Mouse (Mus musculus): Measurements from ENCODE around the gene Mmp11. TPM values are rescaled to one million over a fixed set of nuclear protein-coding genes. Genes with fewer than 3 reads are reported as not detected.

Gene Mmp11
- 1.6 TPM in 1 of 2 replicates, not detected in the other for total RNA-seq (2017)

DNA sequence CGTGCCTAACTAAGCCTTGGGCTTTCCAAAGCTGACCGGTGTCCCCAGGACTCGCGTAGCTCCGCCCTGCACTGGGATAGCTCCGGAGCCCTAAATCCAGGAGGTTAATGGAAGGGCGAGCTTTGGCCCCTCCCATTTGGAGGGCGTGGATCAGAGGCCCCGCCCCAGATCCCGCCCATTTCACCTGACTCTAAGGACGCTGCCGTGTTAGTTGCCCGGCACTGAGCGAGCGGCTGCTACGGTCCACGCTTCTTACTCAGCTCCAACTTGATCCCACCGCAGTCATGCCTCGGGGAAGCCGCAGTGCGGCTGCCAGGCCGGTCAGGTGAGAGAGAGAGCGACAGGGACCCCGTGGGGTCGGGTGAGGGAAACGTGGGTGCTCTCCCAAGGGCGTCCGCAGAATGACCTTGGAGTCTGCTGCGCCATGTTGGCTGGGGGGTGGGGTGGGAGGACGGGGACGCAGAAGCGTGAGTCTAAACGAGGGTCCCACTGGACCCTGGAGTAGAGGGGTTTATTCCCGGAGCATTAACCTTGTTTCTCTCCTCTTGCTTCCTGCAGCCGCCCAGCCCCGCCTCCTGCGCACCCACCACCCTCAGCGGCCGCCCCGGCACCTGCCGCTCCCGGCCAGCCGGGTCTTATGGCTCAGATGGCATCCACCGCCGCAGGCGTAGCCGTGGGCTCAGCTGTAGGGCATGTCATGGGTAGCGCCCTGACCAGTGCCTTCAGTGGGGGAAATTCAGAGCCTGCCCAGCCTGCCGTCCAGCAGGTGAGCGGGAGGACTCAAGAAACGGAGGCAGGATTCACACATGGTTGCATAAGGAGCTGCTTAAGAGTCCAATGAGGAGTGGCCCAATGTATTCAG is at the start of gene Mmp11:
Mmp11 (minus strand) TSS at position 817 of the 862 bp plus-strand sequence.
- ATAC-seq (replicated peaks; ENCODE audit: low read depth, poor library complexity, severe bottlenecking) = peak; percentile 87

DNA sequence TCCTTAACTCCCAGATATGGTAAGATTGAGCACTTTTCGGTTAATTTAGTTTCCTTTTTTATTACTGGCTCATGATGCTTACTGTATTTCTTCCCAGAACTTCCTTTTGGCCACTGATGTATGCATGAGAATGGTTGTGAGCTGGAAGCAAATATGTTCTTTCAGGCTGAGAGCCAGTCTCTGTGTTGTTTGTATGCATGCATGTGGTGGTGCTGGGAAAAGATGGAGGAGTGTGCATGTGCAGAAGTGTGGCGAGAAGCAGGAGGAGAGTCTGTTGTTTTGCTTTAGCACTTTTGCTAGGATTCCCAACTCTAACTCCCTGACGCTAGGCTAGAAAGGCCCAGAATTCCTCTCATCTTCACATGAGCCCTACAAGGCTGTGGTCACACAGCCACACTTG is 43.1 kb upstream of the Mmp11 start:
- no peak for ATAC-seq (replicated peaks; ENCODE audit: low read depth, poor library complexity, severe bottlenecking)

DNA sequence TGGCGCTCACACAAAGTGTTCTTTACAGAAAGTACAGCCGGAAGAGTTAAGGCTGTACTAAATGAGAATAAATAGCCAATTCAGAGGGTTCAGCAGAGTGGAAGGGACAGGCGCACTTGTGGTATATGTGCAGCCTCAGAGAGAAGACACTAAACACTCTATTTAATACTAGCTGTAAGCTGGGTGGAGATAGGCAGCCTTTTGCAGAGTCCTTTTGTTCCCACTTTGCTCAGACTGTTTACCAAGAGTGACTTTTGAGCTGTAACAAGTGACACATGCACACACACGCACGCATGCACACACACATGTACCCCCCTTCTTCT is 42.5 kb upstream of the Mmp11 start:
- no peak for ATAC-seq (replicated peaks; ENCODE audit: low read depth, poor library complexity, severe bottlenecking)

- peak; percentile 69 for ATAC-seq (replicated peaks; ENCODE audit: low read depth, poor library complexity, severe bottlenecking)
Measured at GRCm38 (mm10) chr10:75978119-75978834, 42.0 kb upstream of the Mmp11 start.

DNA sequence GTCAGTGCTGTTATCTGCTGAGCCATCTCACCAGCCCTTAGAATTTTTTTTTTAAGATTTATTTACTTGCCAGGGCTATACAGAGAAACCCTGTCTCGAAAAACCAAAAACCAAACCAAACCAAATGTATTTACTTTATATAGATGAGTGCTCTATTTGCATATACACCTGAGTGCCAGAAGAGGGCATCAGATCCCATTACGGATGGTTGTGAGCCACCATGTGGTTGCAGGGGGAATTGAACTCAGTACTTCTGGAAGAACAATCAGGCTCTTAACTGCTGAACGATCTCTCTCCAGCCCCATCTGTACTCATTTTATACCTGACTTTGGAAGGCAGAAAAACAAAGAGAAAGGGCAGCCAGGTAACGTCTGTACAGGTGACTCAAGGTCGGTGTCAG is 38.9 kb upstream of the Mmp11 start:
- no peak for ATAC-seq (replicated peaks; ENCODE audit: low read depth, poor library complexity, severe bottlenecking)

GRCm38 (mm10) chr10:75973846-75974245 is 37.5 kb upstream of the Mmp11 start:
- no peak for ATAC-seq (replicated peaks; ENCODE audit: low read depth, poor library complexity, severe bottlenecking)

DNA sequence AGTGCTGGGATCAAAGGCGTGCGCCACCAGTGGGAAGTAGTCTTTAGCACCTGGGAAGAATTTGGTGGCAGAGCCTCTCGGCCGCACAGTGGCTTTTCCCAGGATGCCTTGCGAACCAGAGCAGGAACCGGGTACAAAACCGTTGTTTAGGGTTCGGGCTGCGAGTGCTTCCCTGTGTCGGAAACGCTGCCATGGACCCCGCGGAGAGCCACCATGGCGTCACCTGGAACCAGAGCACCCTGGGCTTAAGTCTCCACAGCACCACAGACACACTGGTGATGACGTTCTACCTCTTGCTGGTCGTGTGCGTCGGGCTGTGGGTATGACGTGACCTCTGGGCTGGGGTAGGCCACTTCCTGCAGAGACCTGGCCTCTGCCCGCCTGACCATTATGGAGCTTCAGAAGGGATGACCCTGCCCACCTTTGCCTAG is 18.1 kb upstream of the Mmp11 start, which contains the start of gene Gm5134:
Gm5134 (plus strand) TSS at position 134 of the 431 bp plus-strand sequence.
- ATAC-seq (replicated peaks; ENCODE audit: low read depth, poor library complexity, severe bottlenecking) = peak; percentile 67

DNA sequence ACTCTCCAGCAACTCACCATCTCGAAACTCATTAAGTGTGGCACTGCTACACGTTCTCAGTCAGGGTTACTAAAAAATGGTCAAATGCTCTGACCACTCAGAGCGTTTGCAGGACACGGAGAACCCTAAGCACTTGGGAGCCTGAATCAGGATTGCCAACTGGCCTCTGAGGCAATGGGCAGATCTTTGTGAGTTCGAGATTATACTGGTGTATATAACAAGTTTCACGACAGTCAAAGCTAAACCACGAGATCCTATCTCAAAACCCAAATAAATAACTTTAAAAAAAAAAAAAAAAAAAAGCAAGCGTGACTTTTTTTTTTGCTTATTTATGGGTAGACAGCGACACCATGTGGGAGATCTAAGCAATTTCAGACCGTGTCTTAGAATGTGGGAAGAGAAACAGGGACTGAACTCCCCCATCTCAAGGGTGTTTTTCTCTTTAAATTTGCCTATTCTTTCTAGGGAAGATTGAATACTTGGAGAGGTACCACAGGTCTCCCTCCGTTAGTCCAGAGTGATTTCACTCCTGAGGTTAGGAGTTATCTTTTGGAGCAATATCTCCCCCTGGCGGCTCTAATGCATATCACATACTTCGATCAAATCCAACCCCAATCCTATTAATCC is 15.2 kb upstream of the Mmp11 start:
- ATAC-seq (replicated peaks; ENCODE audit: low read depth, poor library complexity, severe bottlenecking) = peak; percentile 49

GRCm38 (mm10) chr10:75950791-75951210 is 14.5 kb upstream of the Mmp11 start:
- ATAC-seq (replicated peaks; ENCODE audit: low read depth, poor library complexity, severe bottlenecking) = no peak

DNA sequence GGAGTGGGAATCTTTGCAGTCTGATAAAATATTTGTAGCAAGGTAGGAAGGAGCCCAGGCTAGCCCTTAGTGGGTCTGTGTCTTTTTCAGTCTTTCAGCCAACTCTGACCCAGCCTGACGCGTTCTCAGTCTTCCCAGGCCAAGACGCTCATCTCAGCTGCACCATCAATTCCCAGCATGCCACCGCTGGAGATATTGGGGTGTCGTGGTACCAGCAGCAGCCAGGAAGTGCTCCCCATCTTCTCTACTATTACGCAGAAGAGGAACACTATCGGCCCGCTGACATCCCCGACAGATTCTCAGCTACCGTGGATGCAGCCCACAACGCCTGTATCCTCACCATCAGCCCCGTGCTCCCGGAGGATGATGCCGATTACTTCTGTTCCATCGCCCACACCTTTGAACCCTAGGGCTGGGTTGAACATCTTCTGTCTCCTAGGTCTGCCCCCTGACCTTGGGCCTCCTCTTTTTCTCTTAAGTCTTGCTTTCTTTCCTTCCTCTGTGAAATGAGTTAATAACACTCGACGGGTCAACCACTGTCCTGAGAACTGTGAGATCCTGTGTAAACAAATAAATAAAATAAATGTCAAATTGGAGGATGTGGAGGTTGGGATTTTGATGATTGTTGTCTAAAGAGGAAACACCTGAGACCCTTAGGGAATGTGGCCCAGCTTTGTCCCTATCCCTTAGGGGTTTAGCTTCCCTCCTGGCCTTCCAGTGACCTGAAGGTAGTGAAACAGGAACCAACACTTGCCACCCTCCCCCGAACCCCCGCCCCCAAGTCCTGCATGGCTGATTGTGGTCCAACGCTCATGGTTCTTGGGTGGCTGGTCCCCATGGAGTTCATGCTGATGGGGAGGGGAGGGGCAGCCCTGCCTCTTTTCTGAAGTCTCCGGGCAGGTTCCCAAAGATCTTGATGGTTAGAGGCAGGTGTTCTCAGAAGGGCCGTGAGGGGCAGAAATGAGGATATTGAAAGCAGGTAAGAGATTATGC is 13.1 kb upstream of the Mmp11 start:
- ATAC-seq (replicated peaks; ENCODE audit: low read depth, poor library complexity, severe bottlenecking) = 0 out of 2 replicates have a peak, but pooled peaks have one; percentile 31

GRCm38 (mm10) chr10:75948079-75948478 is 11.8 kb upstream of the Mmp11 start:
- no peak for ATAC-seq (replicated peaks; ENCODE audit: low read depth, poor library complexity, severe bottlenecking)

DNA sequence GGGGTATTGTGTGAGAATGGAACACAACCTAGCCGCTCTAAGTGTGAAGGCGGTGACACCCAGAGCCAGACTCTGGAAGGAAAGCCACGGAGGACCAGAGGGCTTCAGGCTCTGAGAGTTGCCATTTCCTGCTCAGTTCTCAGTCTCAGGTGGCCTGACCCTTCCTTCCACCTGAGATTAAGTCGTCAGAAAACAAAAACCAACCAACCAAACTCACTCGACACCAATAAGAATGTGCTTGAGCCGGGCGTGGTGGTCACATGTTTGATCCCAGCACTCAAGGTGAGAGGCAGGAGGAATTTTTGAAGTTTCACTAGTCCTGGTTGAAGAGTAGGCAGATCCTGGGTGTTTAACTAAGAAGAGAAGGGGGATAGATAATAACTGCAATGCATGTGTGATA is 9.6 kb upstream of the Mmp11 start:
- ATAC-seq (replicated peaks; ENCODE audit: low read depth, poor library complexity, severe bottlenecking) = no peak

DNA sequence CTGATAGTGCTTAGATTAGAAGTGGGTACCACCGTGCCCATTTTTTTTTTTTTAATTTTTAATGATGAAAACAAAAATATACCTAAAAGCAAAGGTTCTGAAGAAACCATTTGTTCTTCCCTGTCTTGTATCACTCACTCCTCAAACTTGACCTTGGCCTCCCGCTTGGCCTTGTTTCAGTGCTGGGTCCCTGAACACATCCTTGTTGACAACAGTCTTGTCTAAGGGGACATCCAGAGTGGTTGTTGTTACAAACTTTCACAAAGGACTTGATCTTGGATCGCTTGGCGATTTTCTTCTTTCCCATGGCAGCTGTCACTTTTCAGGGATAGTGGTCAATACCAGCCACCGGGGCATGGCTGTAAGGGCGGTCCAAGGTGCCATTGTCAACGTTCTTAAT is 8.9 kb upstream of the Mmp11 start:
- ATAC-seq (replicated peaks; ENCODE audit: low read depth, poor library complexity, severe bottlenecking) = no peak

DNA sequence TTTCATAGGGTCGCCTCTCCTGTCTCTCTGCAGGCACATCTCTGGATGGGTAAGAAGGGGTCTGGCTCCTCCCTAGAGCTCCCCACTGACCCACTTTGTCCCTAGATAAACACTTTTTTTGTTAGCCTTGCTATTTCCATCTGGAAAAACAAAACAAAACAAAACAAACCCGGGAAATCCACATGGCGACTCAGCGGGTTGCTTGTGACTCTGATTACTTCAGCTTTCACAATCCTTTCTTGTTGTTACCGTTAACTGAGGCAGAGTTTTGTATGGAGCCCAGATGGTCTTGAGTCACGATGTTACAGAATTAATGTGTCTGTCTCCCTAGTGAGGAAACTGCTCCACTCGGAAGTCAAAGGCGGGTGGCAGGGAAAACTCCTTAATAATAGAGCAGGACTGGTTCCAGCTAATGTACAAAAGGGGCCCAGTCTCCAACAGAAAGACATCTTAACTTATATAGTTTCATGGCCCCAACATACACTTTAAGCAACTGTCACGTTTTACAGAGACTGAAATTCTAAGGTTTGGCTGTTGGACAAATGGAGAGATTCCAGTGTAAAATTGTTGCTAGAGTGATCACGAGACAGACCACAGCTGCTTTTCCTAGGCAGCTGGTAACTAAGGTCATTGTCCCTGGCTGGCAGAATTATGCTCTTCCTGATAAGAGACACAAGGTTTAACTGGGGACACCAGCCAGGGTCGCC is 7.9 kb upstream of the Mmp11 start:
- ATAC-seq (replicated peaks; ENCODE audit: low read depth, poor library complexity, severe bottlenecking) = no peak

DNA sequence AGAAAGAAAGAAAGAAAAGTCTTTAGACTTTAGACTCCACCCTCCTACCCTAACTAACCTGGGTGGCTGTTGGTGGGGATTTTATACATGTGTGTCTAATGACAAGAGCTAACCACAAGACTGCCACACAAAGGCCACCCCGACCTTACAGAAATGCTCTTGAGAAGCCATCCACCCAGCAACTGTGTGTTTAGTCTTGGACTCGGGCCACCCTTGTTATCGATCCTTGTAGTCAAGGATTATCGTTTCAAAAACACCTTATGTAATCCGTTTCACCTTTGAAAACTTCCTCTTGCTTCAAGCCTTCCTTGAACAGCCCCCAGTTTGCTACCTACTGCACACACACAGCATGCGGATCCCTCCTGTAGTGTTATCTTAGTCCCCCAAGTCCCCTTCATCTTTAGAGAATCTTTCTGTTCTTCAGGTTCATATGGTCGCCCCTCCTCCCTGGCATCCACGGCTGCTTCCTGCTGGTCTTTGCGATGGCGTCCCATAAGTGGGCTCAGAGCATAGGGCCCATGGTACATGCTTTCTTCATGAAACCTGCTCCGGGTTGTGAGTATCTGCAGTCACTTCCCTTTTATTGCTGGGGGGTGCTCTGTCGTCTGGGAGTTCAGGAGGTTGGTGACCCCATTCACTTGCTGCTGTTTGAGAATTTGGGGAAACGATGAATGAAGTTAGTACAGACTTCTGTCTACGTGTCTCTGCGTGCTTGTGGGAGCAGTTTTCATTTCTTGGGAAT is 6.6 kb upstream of the Mmp11 start, which contains the start of gene Vpreb3:
Vpreb3 (plus strand) TSS at position 322 of the 742 bp plus-strand sequence.
- peak; percentile 53; the same call in 1 of the 2 replicates for ATAC-seq (replicated peaks; ENCODE audit: low read depth, poor library complexity, severe bottlenecking)

DNA sequence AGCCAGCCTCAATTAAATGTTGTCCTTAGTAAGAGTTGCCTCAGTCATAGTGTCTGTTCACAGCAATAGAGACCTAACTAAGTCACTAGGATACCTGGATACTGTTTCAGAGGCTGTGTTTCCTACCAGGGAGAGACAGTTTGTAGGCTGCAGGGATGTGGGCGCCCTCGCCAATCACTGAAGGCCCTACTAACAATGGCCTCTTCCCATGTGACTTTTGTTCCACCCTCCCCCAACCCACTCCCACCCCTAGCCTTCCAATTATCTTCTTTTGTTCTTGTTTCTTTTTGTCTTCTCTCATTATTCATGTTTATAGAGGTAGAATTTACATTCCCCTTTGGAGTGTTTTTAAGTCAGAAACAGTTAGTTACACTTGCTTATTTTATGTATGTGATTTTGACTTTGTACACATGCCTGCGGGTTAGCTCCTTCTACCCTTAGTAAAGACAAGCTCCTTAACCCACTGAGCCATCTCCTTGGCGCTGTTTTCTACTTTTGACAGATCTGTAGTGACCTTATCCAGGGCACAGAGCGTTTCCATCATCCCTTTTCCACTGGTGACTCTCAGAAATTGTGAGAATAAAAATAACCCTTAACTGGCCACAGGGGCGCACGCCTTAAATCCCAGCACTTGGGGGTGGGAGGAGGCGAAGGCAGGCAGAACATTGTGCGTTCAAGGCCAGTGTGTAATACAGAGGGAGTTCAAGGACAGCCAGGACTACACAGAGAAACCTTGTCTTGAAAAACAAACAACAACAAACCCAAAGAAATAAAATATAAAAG is 4.9 kb upstream of the Mmp11 start:
- no peak for ATAC-seq (replicated peaks; ENCODE audit: low read depth, poor library complexity, severe bottlenecking)

GRCm38 (mm10) chr10:75940520-75940919 is 4.2 kb upstream of the Mmp11 start, which contains the start of gene Gm867:
Gene Gm867 (minus strand): TSS chr10:75940672.
- no peak for ATAC-seq (replicated peaks; ENCODE audit: low read depth, poor library complexity, severe bottlenecking)

Measured in common myeloid progenitor, adult 5-6 weeks (primary cell).